Mouse (Mus musculus) neutrophil, adult 83 days (primary cell): ENCODE measurements around the gene Olfr140. TPM values are rescaled to one million over a fixed set of nuclear protein-coding genes. Genes with fewer than 3 reads are reported as not detected.

ENCODE experiments used
- total RNA-seq, 2 experiments: library from RNA; stranded (reverse); gene quantifications; one replicate each; pipeline ENCODE4 v1.2.4; 2023

Olfr140 gene
- total RNA-seq = not detected

DNA sequence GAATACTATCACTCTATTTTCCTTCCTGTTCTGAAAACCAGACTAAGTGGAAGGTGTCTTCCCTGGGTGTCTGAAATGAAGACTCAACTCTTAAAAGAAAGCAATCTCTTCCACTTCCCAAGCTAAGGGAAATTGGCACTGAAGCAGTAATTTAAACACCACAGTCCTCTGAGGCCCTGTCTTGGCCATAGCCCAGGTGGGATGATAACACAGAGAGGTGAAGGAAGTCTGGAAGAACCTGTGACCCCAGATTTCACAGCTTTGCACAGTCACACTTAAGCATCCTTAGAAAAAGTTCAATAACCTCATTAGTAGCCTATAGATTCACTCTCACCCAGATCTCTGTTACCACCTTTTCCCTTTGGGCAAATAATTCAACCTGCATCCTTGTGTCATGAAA lies at the start of gene Olfr140:
Olfr140 (minus strand) TSS at position 101 of the 400 bp plus-strand sequence.

GRCm38 (mm10) chr2:90035037-90035436 lies 28.4 kb downstream of the Olfr140 start, which contains the start of gene Olfr1265:
TSS of gene Olfr1265 (plus strand) at chr2:90035337.

GRCm38 (mm10) chr2:90025477-90025876 lies 37.9 kb downstream of the Olfr140 start, which contains the start of gene Olfr1264:
TSS of gene Olfr1264 (minus strand) at chr2:90025577.

DNA sequence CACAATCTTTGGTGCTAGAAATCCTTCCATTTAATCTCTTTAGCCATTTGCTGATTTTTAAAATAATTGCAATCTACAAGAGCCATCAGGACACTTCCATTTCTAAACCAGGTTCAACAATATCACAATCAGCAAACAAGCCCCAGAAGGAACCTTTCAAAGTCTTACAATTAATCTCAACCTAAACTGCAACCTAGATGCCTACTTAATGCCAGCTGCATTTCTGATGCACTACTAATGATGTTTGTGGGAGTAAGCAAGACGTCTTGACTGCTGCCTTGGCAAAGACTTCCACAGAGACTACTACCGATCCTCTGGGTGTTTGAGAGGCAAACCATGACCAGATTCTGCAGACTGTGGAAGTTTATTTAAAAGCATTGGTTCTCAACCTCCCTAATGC lies 51.6 kb downstream of the Olfr140 start, which contains the start of gene Olfr1263:
Olfr1263 (plus strand) TSS at position 301 of the 400 bp plus-strand sequence.

GRCm38 (mm10) chr2:89999845-90000244 lies 63.5 kb downstream of the Olfr140 start, which contains the start of gene Olfr1262:
TSS of gene Olfr1262 (plus strand) at chr2:90000145.

Other genes with a start within 250 kb of the Olfr140 start
- not detected for gene Olfr1256, start 222.0 kb downstream of the Olfr140 start, total RNA-seq
- gene Olfr48, start 215.4 kb downstream of the Olfr140 start, total RNA-seq = not detected
- not detected for gene Olfr1257, start 185.2 kb downstream of the Olfr140 start, total RNA-seq
- not detected for gene Olfr1258, start 136.3 kb downstream of the Olfr140 start, total RNA-seq
- not detected for gene Olfr1259, start 114.9 kb downstream of the Olfr140 start, total RNA-seq
- not detected for gene Olfr1260, start 89.3 kb downstream of the Olfr140 start, total RNA-seq
- gene Olfr1261, start 72.4 kb downstream of the Olfr140 start, total RNA-seq = not detected
- not detected for gene Olfr1262, start 63.4 kb downstream of the Olfr140 start, total RNA-seq
- not detected for gene Olfr1263, start 51.5 kb downstream of the Olfr140 start, total RNA-seq
- gene Olfr1264, start 38.0 kb downstream of the Olfr140 start, total RNA-seq = not detected
- not detected for gene Olfr1265, start 28.3 kb downstream of the Olfr140 start, total RNA-seq
- gene Olfr1269, start 57.8 kb upstream of the Olfr140 start, total RNA-seq = not detected
- not detected for gene Olfr32, start 78.7 kb upstream of the Olfr140 start, total RNA-seq
- gene Olfr1270, start 89.5 kb upstream of the Olfr140 start, total RNA-seq = not detected
- gene Olfr1506, start 160.9 kb upstream of the Olfr140 start, total RNA-seq = under 1 TPM; 0.22 to 0.53 TPM
- not detected for gene Olfr142, start 194.0 kb upstream of the Olfr140 start, total RNA-seq
- not detected for gene Olfr1271, start 207.4 kb upstream of the Olfr140 start, total RNA-seq
- gene Olfr1272, start 229.2 kb upstream of the Olfr140 start, total RNA-seq = not detected